Mouse (Mus musculus): ENCODE results near the gene Chst14. TPM values are rescaled to one million over a fixed set of nuclear protein-coding genes. Genes with fewer than 3 reads are reported as not detected.

Chst14 gene
- polyA plus RNA-seq, 1 experiment: 2.1 TPM

GRCm38 (mm10) chr2:118920428-118920827 is 5.9 kb upstream of the Chst14 start:
- no peak for TF ChIP-seq FLI1 (IDR thresholded peaks at IDR 0.05; ENCODE audit: low read length)
- TF ChIP-seq GATA1 (IDR thresholded peaks at IDR 0.05; ENCODE audit: borderline replicate concordance, low read length): no peak
- H3K27me3 ChIP-seq (replicated peaks): no peaks in the 10 kb centered on the region
- H3K9me3 ChIP-seq: no peaks in the 10 kb centered on the region
- peaks cover 85% of the 10 kb centered on the region for H3K36me3 ChIP-seq (replicated peaks; ENCODE audit: low read length)
- H3K4me3 ChIP-seq (replicated peaks): no peak overlapping the region
- peaks cover 8% of the 10 kb centered on the region; the same call in 1 of the 2 replicates for H3K4me1 ChIP-seq

- TF ChIP-seq GATA1 (IDR thresholded peaks at IDR 0.05; ENCODE audit: borderline replicate concordance, low read length) (no peak), FLI1 (IDR thresholded peaks at IDR 0.05; ENCODE audit: low read length) (no peak)
- H3K9me3 ChIP-seq: no peaks in the 10 kb centered on the region
- peaks cover 31% of the 10 kb centered on the region for H3K4me1 ChIP-seq
- H3K4me3 ChIP-seq (replicated peaks): peak overlapping the region; percentile 93
- peaks cover 21% of the 10 kb centered on the region for H3K27me3 ChIP-seq (replicated peaks)
- peaks cover 45% of the 10 kb centered on the region for H3K36me3 ChIP-seq (replicated peaks; ENCODE audit: low read length)
These were observed 344 bp upstream of the Chst14 start for GRCm38 (mm10) chr2:118925952-118926351.

- Histone ChIP-seq H3K9me3 (no peaks in the 10 kb centered on the region), H3K36me3 (replicated peaks; ENCODE audit: low read length) (peaks cover 33% of the 10 kb centered on the region), H3K27me3 (replicated peaks) (peaks cover 26% of the 10 kb centered on the region), H3K4me1 (peaks cover 31% of the 10 kb centered on the region), H3K4me3 (replicated peaks) (peak overlapping the region; percentile 93)
- TF ChIP-seq GATA1 (IDR thresholded peaks at IDR 0.05; ENCODE audit: borderline replicate concordance, low read length) (no peak), FLI1 (IDR thresholded peaks at IDR 0.05; ENCODE audit: low read length) (no peak)
These were observed 873 bp downstream of the Chst14 start for GRCm38 (mm10) chr2:118926998-118927739.

- Histone ChIP-seq H3K9me3 (peaks cover 9% of the 10 kb centered on the region), H3K36me3 (replicated peaks; ENCODE audit: low read length) (no peaks in the 10 kb centered on the region), H3K27me3 (replicated peaks) (peaks cover 35% of the 10 kb centered on the region), H3K4me1 (no peaks in the 10 kb centered on the region), H3K4me3 (replicated peaks) (no peak overlapping the region)
- TF ChIP-seq GATA1 (IDR thresholded peaks at IDR 0.05; ENCODE audit: borderline replicate concordance, low read length) (no peak), FLI1 (IDR thresholded peaks at IDR 0.05; ENCODE audit: low read length) (no peak)
These were observed 15.0 kb downstream of the Chst14 start for GRCm38 (mm10) chr2:118941341-118941740.

GRCm38 (mm10) chr2:118943232-118943631 is 16.9 kb downstream of the Chst14 start:
- no peaks in the 10 kb centered on the region for H3K4me1 ChIP-seq
- peaks cover 9% of the 10 kb centered on the region for H3K9me3 ChIP-seq
- TF ChIP-seq FLI1 (IDR thresholded peaks at IDR 0.05; ENCODE audit: low read length) (no peak), GATA1 (IDR thresholded peaks at IDR 0.05; ENCODE audit: borderline replicate concordance, low read length) (no peak)
- H3K27me3 ChIP-seq (replicated peaks): peaks cover 42% of the 10 kb centered on the region
- no peaks in the 10 kb centered on the region for H3K36me3 ChIP-seq (replicated peaks; ENCODE audit: low read length)
- H3K4me3 ChIP-seq (replicated peaks): no peak overlapping the region

- no peak overlapping the region for H3K4me3 ChIP-seq (replicated peaks)
- H3K4me1 ChIP-seq: no peaks in the 10 kb centered on the region
- no peaks in the 10 kb centered on the region for H3K36me3 ChIP-seq (replicated peaks; ENCODE audit: low read length)
- TF ChIP-seq FLI1 (IDR thresholded peaks at IDR 0.05; ENCODE audit: low read length): no peak
- TF ChIP-seq GATA1 (IDR thresholded peaks at IDR 0.05; ENCODE audit: borderline replicate concordance, low read length): no peak
- peaks cover 8% of the 10 kb centered on the region for H3K9me3 ChIP-seq
- peaks cover 46% of the 10 kb centered on the region for H3K27me3 ChIP-seq (replicated peaks)
These were observed 22.5 kb downstream of the Chst14 start for GRCm38 (mm10) chr2:118948818-118949217.

GRCm38 (mm10) chr2:118949699-118950098 is 23.4 kb downstream of the Chst14 start:
- Histone ChIP-seq H3K36me3 (replicated peaks; ENCODE audit: low read length) (no peaks in the 10 kb centered on the region), H3K27me3 (replicated peaks) (peaks cover 45% of the 10 kb centered on the region), H3K4me3 (replicated peaks) (no peak overlapping the region), H3K9me3 (peaks cover 9% of the 10 kb centered on the region), H3K4me1 (no peaks in the 10 kb centered on the region)
- TF ChIP-seq FLI1 (IDR thresholded peaks at IDR 0.05; ENCODE audit: low read length): no peak
- TF ChIP-seq GATA1 (IDR thresholded peaks at IDR 0.05; ENCODE audit: borderline replicate concordance, low read length): no peak

GRCm38 (mm10) chr2:118956497-118956896 is 30.2 kb downstream of the Chst14 start:
- H3K27me3 ChIP-seq (replicated peaks): peaks cover 25% of the 10 kb centered on the region
- H3K9me3 ChIP-seq: peaks cover 9% of the 10 kb centered on the region
- no peak overlapping the region for H3K4me3 ChIP-seq (replicated peaks)
- peaks cover 6% of the 10 kb centered on the region for H3K4me1 ChIP-seq
- H3K36me3 ChIP-seq (replicated peaks; ENCODE audit: low read length): no peaks in the 10 kb centered on the region
- no peak for TF ChIP-seq GATA1 (IDR thresholded peaks at IDR 0.05; ENCODE audit: borderline replicate concordance, low read length)
- TF ChIP-seq FLI1 (IDR thresholded peaks at IDR 0.05; ENCODE audit: low read length): no peak

- Histone ChIP-seq H3K4me3 (replicated peaks) (no peak overlapping the region), H3K9me3 (no peaks in the 10 kb centered on the region), H3K4me1 (peaks cover 11% of the 10 kb centered on the region), H3K36me3 (replicated peaks; ENCODE audit: low read length) (no peaks in the 10 kb centered on the region), H3K27me3 (replicated peaks) (peaks cover 29% of the 10 kb centered on the region)
- TF ChIP-seq GATA1 (IDR thresholded peaks at IDR 0.05; ENCODE audit: borderline replicate concordance, low read length) (no peak), FLI1 (IDR thresholded peaks at IDR 0.05; ENCODE audit: low read length) (no peak)
These were observed 33.3 kb downstream of the Chst14 start for GRCm38 (mm10) chr2:118959644-118960043.

GRCm38 (mm10) chr2:118960413-118960812 is 34.1 kb downstream of the Chst14 start:
- H3K27me3 ChIP-seq (replicated peaks): peaks cover 29% of the 10 kb centered on the region
- H3K9me3 ChIP-seq: no peaks in the 10 kb centered on the region
- TF ChIP-seq GATA1 (IDR thresholded peaks at IDR 0.05; ENCODE audit: borderline replicate concordance, low read length) (no peak), FLI1 (IDR thresholded peaks at IDR 0.05; ENCODE audit: low read length) (no peak)
- H3K4me3 ChIP-seq (replicated peaks): no peak overlapping the region
- H3K36me3 ChIP-seq (replicated peaks; ENCODE audit: low read length): no peaks in the 10 kb centered on the region
- peaks cover 11% of the 10 kb centered on the region for H3K4me1 ChIP-seq
